Mouse (Mus musculus) right cerebral cortex, postnatal 4 days (tissue): Measurements from ENCODE around the gene Rasl10b.
A peak's percentile ranks its signal among the peaks of the same experiment; 100 is the strongest.

ENCODE experiments used
- DNase-seq: peaks from one replicate; pipeline ENCODE4 v3.0.0-alpha.2; 2022

Gene Rasl10b

GRCm38 (mm10) chr11:83409087-83409754 is at the start of gene Rasl10b:
TSS of gene Rasl10b (plus strand) at chr11:83409137.
- peak; percentile 64 for DNase-seq

DNA sequence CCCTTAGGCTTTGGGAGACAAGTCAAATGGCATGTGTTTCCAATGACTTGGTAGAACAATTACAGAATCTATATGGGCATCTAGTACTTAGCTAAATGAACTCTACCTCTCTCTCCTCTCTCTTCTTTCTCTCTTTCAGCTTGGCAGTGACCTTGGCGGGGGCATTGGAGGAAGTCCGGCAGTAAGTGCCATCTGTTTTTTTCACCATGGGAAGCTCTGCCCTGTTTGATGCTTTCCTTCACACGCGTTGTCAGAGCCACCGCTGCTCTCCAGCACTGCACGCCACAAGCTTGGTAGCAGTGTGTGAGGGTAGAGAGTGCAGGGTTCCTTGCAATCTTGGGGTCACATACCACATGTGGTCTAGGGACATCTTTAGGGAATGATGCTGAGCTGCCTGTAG is 44.3 kb upstream of the Rasl10b start:
- no peak for DNase-seq

GRCm38 (mm10) chr11:83371267-83371666 is 37.7 kb upstream of the Rasl10b start:
- DNase-seq = no peak

- DNase-seq = no peak
Measured at GRCm38 (mm10) chr11:83379745-83380341, 29.1 kb upstream of the Rasl10b start.

DNA sequence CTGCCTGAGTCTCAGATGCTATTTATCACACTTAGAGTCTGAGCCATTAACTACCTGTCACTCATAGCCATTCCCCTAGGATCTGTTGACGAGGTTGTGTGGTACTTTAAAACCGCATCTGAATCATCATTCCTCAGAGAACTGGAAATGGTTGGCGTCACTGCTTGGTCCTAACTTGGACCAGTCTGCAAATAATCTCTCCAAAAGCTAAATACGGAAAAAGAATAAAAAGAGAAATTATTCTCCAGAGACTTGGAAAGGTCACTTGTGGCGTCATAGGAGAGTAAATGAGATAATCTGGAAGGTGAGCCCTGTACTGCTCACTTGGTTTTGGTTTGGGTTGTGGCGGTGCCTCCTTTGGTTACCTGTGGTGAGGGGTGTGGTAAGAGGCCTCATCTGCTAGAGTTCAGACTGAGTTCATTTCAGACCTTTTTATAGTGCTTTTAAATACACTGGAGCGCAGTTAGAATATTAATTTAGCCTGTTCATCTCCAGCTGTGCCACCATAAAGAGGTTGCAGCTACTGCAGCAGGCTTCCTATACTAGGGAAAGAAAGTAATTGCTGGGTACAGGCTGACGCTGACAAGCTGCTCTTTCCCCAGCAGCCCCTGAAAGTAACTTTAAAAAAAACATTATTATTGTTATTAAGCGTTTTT is 25.9 kb upstream of the Rasl10b start:
- DNase-seq = no peak

GRCm38 (mm10) chr11:83383532-83383887 is 25.4 kb upstream of the Rasl10b start:
- DNase-seq = no peak

- no peak for DNase-seq
Measured at GRCm38 (mm10) chr11:83393062-83393461, 15.9 kb upstream of the Rasl10b start.

DNA sequence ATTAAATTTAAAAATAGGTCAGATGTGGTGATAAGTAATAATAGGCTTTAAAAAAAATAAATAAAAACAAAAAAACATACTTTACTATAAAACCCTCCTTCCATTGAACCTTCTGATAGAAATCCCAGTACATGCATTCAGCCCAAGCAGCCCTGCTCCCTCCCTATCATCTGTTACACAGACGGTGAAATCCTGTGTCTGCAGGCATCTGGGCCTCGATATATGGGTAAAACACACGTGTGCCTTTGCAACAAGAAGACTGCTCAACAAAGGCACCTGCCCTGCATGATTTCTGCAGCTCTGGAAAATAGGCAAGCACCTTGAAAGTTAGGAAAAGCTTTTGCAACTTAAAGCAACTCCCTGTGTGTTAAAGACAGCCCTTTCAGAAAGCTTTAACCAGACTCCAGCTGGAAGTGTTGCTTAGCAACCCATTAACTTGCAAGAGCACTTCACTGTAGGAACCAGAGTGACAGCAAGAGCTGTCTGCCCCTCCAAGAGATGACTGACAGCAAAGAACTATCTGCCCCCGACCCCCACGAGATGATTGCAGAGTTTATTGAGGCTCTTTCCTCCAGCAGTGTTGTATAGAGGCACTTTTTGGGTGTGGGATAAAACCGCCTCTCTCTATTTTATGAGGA is 14.0 kb upstream of the Rasl10b start:
- DNase-seq = no peak

DNA sequence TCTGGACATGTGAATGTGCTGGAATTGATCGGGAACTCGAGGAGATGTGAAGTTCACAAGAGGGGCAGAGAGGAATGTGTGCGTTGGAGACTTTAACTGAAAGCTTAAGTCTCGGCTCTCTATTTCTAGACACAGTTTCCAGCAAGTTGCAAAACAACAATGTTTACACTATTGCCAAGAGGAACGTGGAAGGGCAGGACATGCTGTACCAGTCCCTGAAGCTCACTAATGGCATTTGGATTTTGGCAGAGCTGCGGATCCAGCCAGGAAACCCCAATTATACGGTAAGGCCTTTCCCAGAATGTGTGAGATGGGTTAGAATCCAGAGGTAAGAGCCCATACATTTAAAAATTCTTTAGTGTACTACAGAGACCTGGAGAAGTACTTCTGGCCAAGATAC is 11.3 kb upstream of the Rasl10b start:
- no peak for DNase-seq

DNA sequence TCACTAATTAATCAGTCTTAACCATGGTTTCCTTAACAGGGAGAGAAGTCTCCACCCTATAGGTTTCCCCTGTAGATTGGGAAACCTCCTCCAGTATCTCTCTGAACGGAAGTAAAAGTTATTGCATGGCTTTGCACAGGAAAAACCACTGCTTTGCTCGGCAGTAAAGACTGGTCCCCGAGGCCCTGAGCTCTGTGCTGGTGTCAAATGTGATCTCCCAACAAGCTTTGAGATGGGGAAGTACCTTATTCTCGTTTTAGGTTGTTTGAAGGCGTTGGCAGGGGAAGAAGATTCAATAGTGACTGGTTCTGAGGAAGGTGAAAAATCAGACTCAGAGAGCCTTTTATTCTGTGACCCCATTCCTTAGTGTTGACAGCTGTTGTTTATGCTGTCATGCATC is 10.2 kb upstream of the Rasl10b start:
- DNase-seq = no peak

GRCm38 (mm10) chr11:83403787-83404186 is 5.2 kb upstream of the Rasl10b start:
- DNase-seq = no peak

DNA sequence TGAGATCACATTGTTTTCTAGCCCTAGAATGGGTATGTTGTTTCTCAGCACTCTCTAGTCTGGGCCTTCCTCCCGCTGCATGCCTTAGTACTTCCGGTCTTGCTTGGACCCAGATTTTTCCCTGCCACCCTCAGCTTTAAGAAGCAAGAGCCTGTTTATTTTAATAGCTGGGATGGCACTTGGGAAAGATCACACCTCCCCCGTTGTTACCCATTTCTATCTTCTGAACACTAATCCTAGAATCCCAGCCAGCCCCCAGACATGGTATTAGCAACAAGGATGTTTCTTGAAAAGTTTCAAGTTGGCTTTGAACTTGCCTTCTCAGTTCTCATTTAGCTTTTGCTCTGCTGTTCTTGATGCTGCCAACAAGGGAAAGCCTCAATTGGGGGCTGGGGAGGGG is 2.5 kb upstream of the Rasl10b start:
- DNase-seq = no peak

DNA sequence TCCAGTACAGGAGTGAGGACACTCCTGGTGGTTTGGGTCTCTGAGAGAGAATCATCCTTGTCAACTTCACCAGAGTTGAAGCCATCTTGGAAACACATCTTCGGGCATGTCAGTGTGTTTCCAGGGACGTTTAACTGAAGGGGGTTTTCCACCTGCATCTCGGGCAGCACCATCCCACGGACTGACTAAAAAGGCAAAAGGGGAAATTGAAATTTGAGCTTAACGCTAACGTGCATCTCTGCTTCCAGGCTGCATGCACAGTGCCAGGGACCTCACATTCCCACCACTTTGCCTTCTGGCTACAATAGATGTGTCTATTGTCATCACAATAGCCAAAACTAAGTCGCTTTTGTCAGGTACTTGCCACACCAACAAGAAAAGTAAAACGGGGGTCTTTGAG is 695 bp upstream of the Rasl10b start:
- DNase-seq = no peak

DNA sequence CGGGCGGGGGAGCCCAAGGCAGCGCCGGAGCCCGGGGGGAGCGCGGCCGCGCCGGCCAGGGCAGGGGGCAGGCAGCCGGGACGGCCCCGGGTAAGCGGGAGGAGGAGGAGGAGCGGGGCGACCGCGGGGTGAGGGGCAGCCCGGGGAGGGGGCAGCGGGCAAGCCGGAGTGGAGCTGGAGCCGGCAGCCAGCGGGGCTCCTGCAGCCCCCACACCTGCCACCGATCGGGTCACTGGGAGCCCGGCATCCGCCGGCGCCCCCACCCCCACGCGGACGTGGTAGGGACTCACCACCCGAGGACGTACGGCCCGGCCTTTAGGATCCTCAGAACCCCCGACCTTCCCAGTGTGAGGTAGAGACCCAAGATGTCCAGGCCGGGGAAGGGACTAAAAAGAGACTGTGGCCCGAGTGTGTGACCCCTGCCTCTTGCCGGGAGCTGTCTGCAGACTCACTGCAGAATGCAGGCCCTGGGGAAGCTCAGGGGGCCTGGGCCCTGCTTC is 905 bp downstream of the Rasl10b start:
- peak; percentile 42 for DNase-seq

- no peak for DNase-seq
Measured at GRCm38 (mm10) chr11:83410510-83410909, 1.6 kb downstream of the Rasl10b start.

DNA sequence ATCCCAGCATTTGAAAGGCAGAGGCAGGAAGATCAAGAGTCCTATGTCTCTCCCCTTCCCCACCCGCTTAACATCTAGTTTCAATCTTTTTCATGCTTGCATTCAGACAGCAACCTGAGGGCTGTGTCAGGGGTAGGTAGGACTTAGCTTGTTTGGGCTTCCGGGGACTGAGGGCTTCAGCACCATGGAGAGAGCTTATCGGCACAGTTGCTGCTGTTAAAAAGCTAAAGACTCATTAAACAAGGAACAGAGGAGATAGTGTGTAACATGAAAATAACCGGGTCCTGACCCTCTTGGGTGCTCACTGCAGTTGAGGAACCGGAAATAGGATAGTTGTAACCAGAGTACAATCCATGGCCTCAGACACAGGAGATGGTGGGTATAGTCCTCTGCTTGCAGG is 8.1 kb downstream of the Rasl10b start:
- DNase-seq = no peak

DNA sequence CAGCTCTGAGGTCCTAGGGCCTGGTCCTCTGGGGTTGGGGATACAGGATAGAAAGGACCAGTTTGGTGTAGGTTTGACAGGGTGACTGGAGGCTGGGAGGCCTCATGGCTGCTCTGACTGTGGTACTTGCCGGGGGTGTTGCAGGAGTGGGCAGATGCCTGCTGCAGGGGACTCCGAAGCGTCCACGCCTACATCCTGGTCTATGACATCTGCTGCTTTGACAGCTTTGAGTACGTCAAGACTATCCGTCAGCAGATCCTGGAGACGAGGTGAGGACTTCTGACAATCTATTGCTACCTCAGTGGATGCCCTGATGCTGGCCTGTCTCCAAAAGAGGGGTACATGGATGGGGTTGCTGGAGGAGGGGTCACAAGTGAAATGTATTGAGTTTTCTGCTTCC is 8.8 kb downstream of the Rasl10b start:
- DNase-seq = no peak

DNA sequence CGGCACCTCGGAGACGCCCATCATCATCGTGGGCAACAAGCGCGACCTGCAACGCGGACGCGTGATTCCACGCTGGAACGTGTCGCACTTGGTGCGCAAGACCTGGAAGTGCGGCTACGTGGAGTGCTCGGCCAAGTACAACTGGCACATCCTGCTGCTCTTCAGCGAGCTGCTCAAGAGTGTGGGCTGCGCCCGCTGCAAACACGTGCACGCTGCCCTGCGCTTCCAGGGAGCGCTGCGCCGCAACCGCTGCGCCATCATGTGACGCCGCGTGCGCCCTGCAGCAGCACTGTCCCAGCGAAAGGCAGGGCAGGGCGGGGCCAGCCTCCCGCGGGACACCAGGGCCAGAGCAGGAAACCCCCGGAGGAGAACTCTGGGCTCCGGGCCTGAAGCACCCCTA is 9.6 kb downstream of the Rasl10b start:
- peak; percentile 57 for DNase-seq

DNA sequence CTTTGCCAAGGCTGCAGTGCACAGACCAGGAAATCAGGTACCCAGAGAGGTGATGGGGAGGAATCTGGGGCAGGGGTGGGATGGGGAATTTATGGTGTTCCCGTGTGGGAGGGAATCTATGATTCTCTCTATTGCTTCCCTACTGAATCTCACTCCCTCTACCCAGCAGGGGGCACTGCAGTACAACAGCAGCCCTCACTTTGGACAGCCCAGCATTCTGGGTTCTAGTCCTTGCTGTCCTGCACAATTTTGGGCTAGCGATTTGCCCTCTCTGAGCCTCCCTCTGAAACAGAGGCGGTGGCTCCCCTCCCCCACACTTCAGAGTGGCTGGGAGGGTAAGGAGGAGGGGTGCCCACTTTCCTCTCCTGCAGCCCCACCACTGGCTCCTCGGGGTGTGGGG is 11.4 kb downstream of the Rasl10b start:
- peak; percentile 67 for DNase-seq

DNA sequence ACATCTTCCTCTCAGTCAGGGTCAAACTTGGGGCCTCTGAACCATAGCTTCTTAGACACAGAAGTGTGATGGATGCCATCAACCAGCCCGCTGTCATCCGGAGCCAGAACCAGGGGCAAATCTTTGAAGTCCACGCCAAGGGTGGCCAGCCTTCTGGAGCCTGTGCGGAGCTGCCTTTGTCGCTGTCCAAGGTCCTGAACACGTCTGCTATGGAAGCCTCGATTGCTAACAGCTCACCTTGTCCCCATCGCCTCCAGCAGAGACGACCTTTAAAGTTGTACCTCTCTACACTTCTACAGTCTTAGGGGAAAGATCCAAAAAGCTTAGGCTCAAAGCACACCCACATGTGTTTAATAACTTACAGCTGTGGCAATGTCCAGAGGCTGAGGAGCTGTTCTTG is 12.4 kb downstream of the Rasl10b start:
- DNase-seq = peak; percentile 51

GRCm38 (mm10) chr11:83424681-83425080 is 15.7 kb downstream of the Rasl10b start:
- DNase-seq = peak; percentile 81

DNA sequence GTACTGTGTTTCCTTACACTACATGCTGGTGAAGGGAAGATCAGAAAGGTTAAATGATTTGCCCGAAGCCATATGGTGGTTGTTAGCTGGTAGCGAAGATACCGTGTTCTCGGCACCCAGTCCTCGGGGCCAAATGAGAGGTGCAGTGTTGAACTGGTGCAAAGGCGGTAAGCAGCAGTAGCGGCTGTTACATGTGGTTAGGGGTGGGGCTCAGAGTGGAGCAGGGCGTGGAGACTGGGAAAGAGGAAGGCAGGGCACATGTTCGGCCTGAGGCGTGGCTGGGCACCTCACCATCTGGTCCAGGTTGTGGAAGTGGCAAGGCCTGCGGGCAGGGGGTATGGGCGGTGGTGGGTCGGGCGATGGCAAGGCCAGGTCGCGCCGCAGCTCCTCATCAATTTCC is 18.0 kb downstream of the Rasl10b start:
- no peak for DNase-seq

DNA sequence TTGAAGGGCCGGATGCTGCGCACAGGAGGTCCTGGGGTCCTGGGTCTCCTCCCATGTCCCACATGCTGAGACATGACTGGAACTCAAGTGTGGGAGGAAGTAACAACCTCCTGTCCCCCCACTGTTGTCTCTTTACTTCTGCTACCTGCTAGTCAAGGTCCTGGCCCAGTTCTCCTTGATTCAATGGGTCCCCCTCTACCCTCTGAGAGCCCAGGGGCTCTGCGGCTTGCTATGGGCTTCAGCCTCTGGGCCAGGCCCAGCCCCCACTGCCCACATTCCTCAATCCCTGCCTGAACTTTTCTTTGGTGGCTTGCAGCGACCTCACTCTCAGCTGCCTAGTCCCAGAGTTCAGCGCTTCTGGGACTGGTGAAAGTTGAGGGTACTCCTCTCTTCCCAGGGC is 20.4 kb downstream of the Rasl10b start, which contains the start of gene Gas2l2:
TSS of gene Gas2l2 (minus strand) at position 101 of the 400 bp plus-strand sequence.
- DNase-seq = no peak

- no peak for DNase-seq
Measured at GRCm38 (mm10) chr11:83432533-83432932, 23.6 kb downstream of the Rasl10b start.
